Mouse (Mus musculus) cortical plate, adult 2 months (tissue): ENCODE measurements around the gene Trim3. TPM values are rescaled to one million over a fixed set of nuclear protein-coding genes. Genes with fewer than 3 reads are reported as not detected.

Experiments
- H3K27ac ChIP-seq: fragments of 200-500 bp; 2 replicates; pipeline ENCODE4 v1.5.1; 2012; ENCODE audit warnings: low read length, control low read depth, inconsistent platforms; ENCODE audit not compliant: insufficient read depth
- H3K4me1 ChIP-seq: fragments of 200-500 bp; 2 replicates; pipeline ENCODE4 v1.6.1; 2011; ENCODE audit warnings: low read length; ENCODE audit not compliant: control insufficient read depth, insufficient read depth
- H3K4me3 ChIP-seq: fragments of 200-500 bp; 2 replicates; pipeline ENCODE4 v1.5.1; 2011; ENCODE audit warnings: mild to moderate bottlenecking, low read length, control low read depth; ENCODE audit not compliant: insufficient read depth
- CTCF ChIP-seq: fragments of 200-500 bp; IDR thresholded peaks from 2 replicates; pipeline ENCODE4 v1.5.1; 2011; ENCODE audit warnings: mild to moderate bottlenecking, control low read depth, low read length; ENCODE audit not compliant: insufficient read depth; ENCODE audit errors: extremely low read depth
- POLR2A ChIP-seq: fragments of 200-500 bp; IDR thresholded peaks from 2 replicates; pipeline ENCODE4 v1.6.1; 2011; ENCODE audit warnings: mild to moderate bottlenecking, low read length, control low read depth; ENCODE audit not compliant: insufficient read depth; ENCODE audit errors: extremely low read depth
- polyA plus RNA-seq: library from polyadenylated mRNA; depleted of rRNA; stranded (reverse); fragments of >200 nt; gene quantifications from 2 replicates; pipeline ENCODE4 v1.2.3, GENCODE M21; 2012

The Trim3 gene
- polyA plus RNA-seq, 1 experiment, result 152 TPM

GRCm38 (mm10) chr7:105615720-105616119, 17.7 kb downstream of the Trim3 start:
- Histone ChIP-seq H3K4me1 (no peaks in the 10 kb centered on the region), H3K27ac (no peak overlapping the region), H3K4me3 (no peak overlapping the region)
- TF ChIP-seq POLR2A, result no peak
- TF ChIP-seq CTCF, result no peak

DNA sequence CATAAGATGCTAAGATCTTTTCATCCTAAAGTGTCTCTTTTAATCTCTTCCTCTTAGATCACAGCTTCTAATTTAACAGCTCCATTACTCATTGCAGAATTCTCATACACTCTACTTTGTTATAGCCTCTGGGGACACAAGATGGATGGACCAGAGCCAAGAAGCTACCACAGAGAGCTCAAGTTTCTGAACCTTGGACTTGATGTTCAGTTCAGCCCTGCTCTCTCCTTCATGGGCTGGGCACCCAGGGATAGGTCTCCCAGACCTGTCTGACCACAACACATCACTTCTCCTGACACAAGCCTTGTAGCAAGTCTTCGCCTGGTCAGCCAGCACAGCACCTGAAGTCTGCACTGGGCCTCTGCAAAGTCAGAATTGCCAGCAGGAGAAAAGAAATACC, 19.0 kb downstream of the Trim3 start:
- Histone ChIP-seq H3K27ac (no peak overlapping the region), H3K4me3 (no peak overlapping the region), H3K4me1 (no peaks in the 10 kb centered on the region)
- TF ChIP-seq POLR2A (no peak), CTCF (no peak)

- no peaks in the 10 kb centered on the region for H3K4me1 ChIP-seq
- H3K27ac ChIP-seq, result no peak overlapping the region
- TF ChIP-seq POLR2A, result no peak
- TF ChIP-seq CTCF, result no peak
- H3K4me3 ChIP-seq, result no peak overlapping the region
These were observed 21.6 kb downstream of the Trim3 start for GRCm38 (mm10) chr7:105611767-105612166.

- no peak overlapping the region for H3K27ac ChIP-seq
- TF ChIP-seq CTCF (no peak), POLR2A (no peak)
- no peaks in the 10 kb centered on the region for H3K4me1 ChIP-seq
- no peak overlapping the region for H3K4me3 ChIP-seq
These were observed 24.9 kb downstream of the Trim3 start for GRCm38 (mm10) chr7:105608467-105608866.

GRCm38 (mm10) chr7:105602860-105603623, 30.3 kb downstream of the Trim3 start:
- TF ChIP-seq CTCF, result peak; percentile 79
- no peak for TF ChIP-seq POLR2A
- Histone ChIP-seq H3K4me3 (no peak overlapping the region), H3K27ac (no peak overlapping the region), H3K4me1 (no peaks in the 10 kb centered on the region)

- no peaks in the 10 kb centered on the region for H3K4me1 ChIP-seq
- TF ChIP-seq POLR2A (no peak), CTCF (no peak)
- H3K4me3 ChIP-seq, result no peak overlapping the region
- H3K27ac ChIP-seq, result no peak overlapping the region
These were observed 43.3 kb downstream of the Trim3 start for GRCm38 (mm10) chr7:105590097-105590496.

DNA sequence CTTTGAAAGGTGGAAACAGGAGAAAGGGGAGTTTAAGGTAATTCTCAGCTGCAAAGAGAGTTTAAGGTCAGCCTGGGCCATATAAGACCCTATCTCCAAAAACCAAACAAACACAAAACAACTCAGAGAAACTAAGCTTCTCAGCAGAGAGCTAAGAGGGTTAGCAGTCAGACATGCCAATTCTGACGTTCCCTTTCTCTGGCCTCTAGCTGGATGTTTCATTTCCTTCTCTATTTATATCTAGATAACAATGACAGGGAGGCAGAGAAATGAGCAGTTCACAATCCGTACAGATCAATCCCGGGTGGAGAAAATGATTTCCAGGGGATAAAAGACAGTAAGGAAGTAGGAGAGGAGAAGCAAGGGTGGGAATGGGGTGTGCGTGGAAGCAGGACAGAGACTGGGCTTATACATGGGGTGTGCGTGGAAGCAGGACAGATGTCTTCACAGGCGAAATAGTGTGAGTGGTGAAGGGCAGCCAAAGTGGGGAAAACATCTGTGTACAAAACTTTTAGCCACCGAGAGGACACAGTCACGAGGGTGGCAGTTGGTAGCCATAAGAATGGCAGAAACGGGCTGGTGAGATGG, 45.0 kb downstream of the Trim3 start:
- Histone ChIP-seq H3K4me1 (no peaks in the 10 kb centered on the region), H3K4me3 (no peak overlapping the region), H3K27ac (no peak overlapping the region)
- TF ChIP-seq CTCF (no peak), POLR2A (no peak)

DNA sequence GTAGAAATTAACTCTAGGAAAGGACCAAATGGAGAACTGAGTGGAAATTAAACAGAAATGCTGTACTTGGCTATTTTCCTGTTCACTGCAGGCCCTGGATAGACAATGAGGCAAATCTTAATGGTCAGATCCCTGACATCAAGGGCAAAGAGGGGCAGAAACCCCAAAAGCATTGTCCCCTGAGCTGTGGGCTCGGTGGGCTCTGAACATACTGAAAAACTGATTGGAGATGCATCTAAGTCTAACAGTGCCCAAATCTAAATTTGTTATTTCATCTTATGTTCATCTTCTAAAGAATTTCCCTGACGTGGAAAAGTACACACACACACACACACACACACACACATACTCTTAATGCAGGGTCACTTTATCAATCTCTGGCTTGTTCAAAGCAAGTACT, 51.4 kb downstream of the Trim3 start:
- Histone ChIP-seq H3K4me1 (peaks cover 12% of the 10 kb centered on the region), H3K4me3 (peak overlapping the region; percentile 85; the same call in 1 of the 2 replicates), H3K27ac (no peak overlapping the region)
- TF ChIP-seq POLR2A, result no peak
- TF ChIP-seq CTCF, result no peak

GRCm38 (mm10) chr7:105581094-105581703, 52.2 kb downstream of the Trim3 start, which contains the start of gene Apbb1:
TSS of gene Apbb1 (minus strand) at chr7:105581653.
- Histone ChIP-seq H3K4me3 (peak within 1 kb of the TSS; percentile 85), H3K27ac (peak within 1 kb of the TSS; percentile 99), H3K4me1 (peaks cover 13% of the 10 kb centered on the region)
- TF ChIP-seq CTCF (no peak), POLR2A (peak; percentile 59)
